Mouse (Mus musculus) lung, adult 2 months (tissue): Measurements from ENCODE around the gene P3h2.

Experiments used
- CTCF ChIP-seq: fragments of 200-500 bp; IDR thresholded peaks from 2 replicates; pipeline ENCODE4 v1.5.1; 2011; ENCODE audit warnings: mild to moderate bottlenecking, low read length, control low read depth; ENCODE audit not compliant: insufficient read depth
- POLR2A ChIP-seq: fragments of 200-500 bp; IDR thresholded peaks from 2 replicates; pipeline ENCODE4 v1.6.1; 2011; ENCODE audit warnings: low read depth, mild to moderate bottlenecking, control low read depth, low read length, borderline replicate concordance; ENCODE audit errors: extremely low read depth

- TF ChIP-seq POLR2A (no peak), CTCF (no peak)
Observed at GRCm38 (mm10) chr16:26082391-26082790, 23.2 kb downstream of the P3h2 start.
